Mouse (Mus musculus) kidney, embryonic 14.5 days (tissue): ENCODE measurements around the gene Ptprd. TPM values are rescaled to one million over a fixed set of nuclear protein-coding genes. Genes with fewer than 3 reads are reported as not detected.

Experiments used
- ATAC-seq: fragments of 200-750 bp; cut with Nextera tagmentation; 2 replicates; pipeline ENCODE4 v1.8.0; 2017; ENCODE audit warnings: moderate number of reproducible peaks, mild to moderate bottlenecking, moderate TSS enrichment, moderate library complexity; ENCODE audit not compliant: low FRiP score, low TSS enrichment
- H3K27ac ChIP-seq: fragments of 300-500 bp; sonication (generic); 2 replicates; pipeline ENCODE4 v1.5.1; 2014; ENCODE audit warnings: low read depth, mild to moderate bottlenecking, low read length, moderate library complexity, mixed read lengths
- H3K27me3 ChIP-seq: fragments of 300-500 bp; sonication (generic); 2 replicates; pipeline ENCODE4 v1.6.1; 2014; ENCODE audit warnings: mild to moderate bottlenecking, low read length; ENCODE audit not compliant: control insufficient read depth, insufficient read depth
- H3K36me3 ChIP-seq: fragments of 300-500 bp; sonication (generic); 2 replicates; pipeline ENCODE4 v1.6.1; 2014; ENCODE audit warnings: low read length, mixed read lengths; ENCODE audit not compliant: control insufficient read depth, insufficient read depth
- H3K4me1 ChIP-seq: fragments of 300-500 bp; sonication (generic); 2 replicates; pipeline ENCODE4 v1.6.1; 2014; ENCODE audit warnings: low read length, mixed read lengths; ENCODE audit not compliant: control insufficient read depth, insufficient read depth
- H3K4me2 ChIP-seq: fragments of 300-500 bp; sonication (generic); replicated peaks from 2 replicates; pipeline ENCODE4 v1.6.1; 2014; ENCODE audit warnings: low read depth, mild to moderate bottlenecking, low read length
- H3K4me3 ChIP-seq: fragments of 300-500 bp; sonication (generic); 2 replicates; pipeline ENCODE4 v1.5.1; 2014; ENCODE audit warnings: mild to moderate bottlenecking, low read length
- H3K9ac ChIP-seq: fragments of 300-500 bp; sonication (generic); 2 replicates; pipeline ENCODE4 v1.6.1; 2014; ENCODE audit warnings: low read depth, mild to moderate bottlenecking, low read length, moderate library complexity
- H3K9me3 ChIP-seq: fragments of 300-500 bp; sonication (generic); 2 replicates; pipeline ENCODE4 v1.6.1; 2016; ENCODE audit warnings: low read length; ENCODE audit not compliant: control insufficient read depth
- WGBS: fragments of 180-500 bp; shearing (Covaris S2); extraction: QIAGEN DNeasy Blood & Tissue Kit; methylation state at CpG from one replicate; pipeline ENCODE4 v1.1.7; 2014; 5-methylcytosine and 5-hydroxymethylcytosine counted together
- polyA plus RNA-seq: library from polyadenylated mRNA; unstranded; fragments of >200 nt; fragmentation: Nextera tagmentation; extraction: Ambion mirVana; gene quantifications from 2 replicates; pipeline ENCODE4 v1.2.1, GENCODE M21; 2014

Ptprd gene
- polyA plus RNA-seq, 1 experiment from 2014 or later = 34.8 TPM

GRCm38 (mm10) chr4:76460556-76460955 lies 1751.2 kb downstream of the Ptprd start:
- Histone ChIP-seq H3K36me3 (no peaks in the 10 kb centered on the region), H3K4me1 (no peaks in the 10 kb centered on the region), H3K27me3 (no peaks in the 10 kb centered on the region), H3K9me3 (no peaks in the 10 kb centered on the region), H3K27ac (no peak overlapping the region), H3K4me2 (no peak overlapping the region), H3K9ac (no peak overlapping the region), H3K4me3 (no peak overlapping the region)
- no peak for ATAC-seq
- WGBS = 65% methylated on average over 1 of the region's 1 CpGs

- no peak overlapping the region for H3K4me3 ChIP-seq
- no peak for ATAC-seq
- H3K4me1 ChIP-seq = no peaks in the 10 kb centered on the region
- no peak overlapping the region for H3K4me2 ChIP-seq
- no peaks in the 10 kb centered on the region for H3K9me3 ChIP-seq
- no peak overlapping the region for H3K9ac ChIP-seq
- H3K36me3 ChIP-seq = no peaks in the 10 kb centered on the region
- H3K27me3 ChIP-seq = no peaks in the 10 kb centered on the region
- H3K27ac ChIP-seq = no peak overlapping the region
Observed at GRCm38 (mm10) chr4:76459621-76460020, 1752.1 kb downstream of the Ptprd start.

- Histone ChIP-seq H3K36me3 (no peaks in the 10 kb centered on the region), H3K4me1 (no peaks in the 10 kb centered on the region), H3K9me3 (no peaks in the 10 kb centered on the region), H3K9ac (no peak overlapping the region), H3K27me3 (no peaks in the 10 kb centered on the region), H3K4me2 (no peak overlapping the region), H3K27ac (no peak overlapping the region), H3K4me3 (no peak overlapping the region)
- ATAC-seq = no peak
- WGBS = 63% methylated on average over 4 of the region's 4 CpGs
Observed at GRCm38 (mm10) chr4:76452286-76452685, 1759.5 kb downstream of the Ptprd start.

- Histone ChIP-seq H3K4me1 (0 out of 2 replicates have a peak, but pooled peaks cover under 1% of the 10 kb centered on the region), H3K9ac (no peak overlapping the region), H3K9me3 (no peaks in the 10 kb centered on the region), H3K27ac (no peak overlapping the region; the same call in 1 of the 2 replicates), H3K27me3 (no peaks in the 10 kb centered on the region), H3K4me3 (peak overlapping the region; percentile 80), H3K4me2 (peak overlapping the region; percentile 83), H3K36me3 (no peaks in the 10 kb centered on the region)
- WGBS = 26% methylated on average over 8 of the region's 8 CpGs
- ATAC-seq = peak; percentile 22; the same call in 1 of the 2 replicates
Observed at GRCm38 (mm10) chr4:76451019-76451552, 1760.7 kb downstream of the Ptprd start.

GRCm38 (mm10) chr4:76450351-76451018 lies 1761.3 kb downstream of the Ptprd start:
- Histone ChIP-seq H3K9ac (peak overlapping the region; percentile 99), H3K27me3 (no peaks in the 10 kb centered on the region), H3K36me3 (no peaks in the 10 kb centered on the region), H3K9me3 (no peaks in the 10 kb centered on the region), H3K4me2 (peak overlapping the region; percentile 83), H3K4me1 (0 out of 2 replicates have a peak, but pooled peaks cover 3% of the 10 kb centered on the region), H3K27ac (peak overlapping the region; percentile 96), H3K4me3 (peak overlapping the region; percentile 80)
- peak; percentile 78 for ATAC-seq
- WGBS = under 1% methylated on average over 33 of the region's 34 CpGs

- Histone ChIP-seq H3K27me3 (no peaks in the 10 kb centered on the region), H3K9me3 (no peaks in the 10 kb centered on the region), H3K4me1 (0 out of 2 replicates have a peak, but pooled peaks cover 5% of the 10 kb centered on the region), H3K27ac (peak overlapping the region; percentile 96), H3K4me3 (peak overlapping the region; percentile 80), H3K9ac (peak overlapping the region; percentile 99), H3K36me3 (no peaks in the 10 kb centered on the region), H3K4me2 (peak overlapping the region; percentile 83)
- ATAC-seq = peak; percentile 87
- WGBS = under 1% methylated on average over 72 of the region's 99 CpGs
Observed at GRCm38 (mm10) chr4:76449466-76450350, 1762.1 kb downstream of the Ptprd start.

- no peaks in the 10 kb centered on the region for H3K27me3 ChIP-seq
- peak overlapping the region; percentile 99 for H3K9ac ChIP-seq
- peak overlapping the region; percentile 83 for H3K4me2 ChIP-seq
- H3K4me1 ChIP-seq = peaks cover 10% of the 10 kb centered on the region; the same call in 1 of the 2 replicates
- WGBS = under 1% methylated on average over 24 of the region's 24 CpGs
- H3K27ac ChIP-seq = peak overlapping the region; percentile 96
- H3K4me3 ChIP-seq = peak overlapping the region; percentile 80
- 0 out of 2 replicates have a peak, but pooled peaks have one; percentile 4 for ATAC-seq
- H3K9me3 ChIP-seq = no peaks in the 10 kb centered on the region
- no peaks in the 10 kb centered on the region for H3K36me3 ChIP-seq
Observed at GRCm38 (mm10) chr4:76448678-76449465, 1762.9 kb downstream of the Ptprd start.

- Histone ChIP-seq H3K27me3 (no peaks in the 10 kb centered on the region), H3K36me3 (no peaks in the 10 kb centered on the region), H3K27ac (no peak overlapping the region), H3K4me2 (peak overlapping the region; percentile 83; the same call in 1 of the 2 replicates), H3K9ac (no peak overlapping the region), H3K4me3 (no peak overlapping the region; the same call in 1 of the 2 replicates), H3K4me1 (peaks cover 12% of the 10 kb centered on the region; the same call in 1 of the 2 replicates), H3K9me3 (no peaks in the 10 kb centered on the region)
- no peak for ATAC-seq
Observed at GRCm38 (mm10) chr4:76447396-76447795, 1764.4 kb downstream of the Ptprd start.
